Mouse (Mus musculus) c-Kit-positive CD71-positive TER-119-negative erythroid progenitor cells, embryonic 14.5 days (primary cell): ENCODE data around the gene Asap2.

Source experiments
- DNase-seq: peaks from one replicate; pipeline ENCODE4 v3.0.0-alpha.2; 2013; ENCODE audit warnings: low read depth

The Asap2 gene

GRCm38 (mm10) chr12:21212876-21213275 is 222.6 kb downstream of the Asap2 start:
- no peak for DNase-seq

DNA sequence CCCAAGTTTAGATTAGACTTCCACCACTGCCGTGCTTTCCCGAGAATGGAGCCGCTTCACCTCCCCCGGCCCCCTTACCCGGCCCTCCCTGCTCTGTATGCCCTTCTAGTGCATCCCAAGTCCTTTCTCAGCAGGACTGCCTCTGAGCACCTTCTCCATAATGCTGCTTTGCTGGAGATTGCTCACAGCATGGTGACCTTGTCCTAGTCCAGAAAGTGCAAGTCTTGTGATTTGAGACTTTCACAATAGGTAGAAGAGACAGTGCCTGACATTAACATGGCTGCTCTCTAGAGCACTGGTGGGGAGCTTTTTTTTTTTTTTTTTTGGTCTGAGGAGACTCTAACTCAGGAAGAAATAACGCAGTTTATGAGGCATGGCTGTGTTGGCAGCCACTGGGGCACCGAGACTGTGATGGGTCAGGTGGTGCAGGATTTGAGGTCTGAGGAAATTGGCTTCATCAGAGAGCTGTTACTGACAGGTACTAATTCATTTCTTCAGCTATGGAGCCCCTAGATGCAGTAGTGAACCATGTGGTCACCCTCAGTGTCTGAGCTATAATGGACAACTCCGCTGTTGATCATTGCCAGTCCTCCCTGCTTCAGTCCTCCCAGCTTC is 224.4 kb downstream of the Asap2 start:
- no peak for DNase-seq

DNA sequence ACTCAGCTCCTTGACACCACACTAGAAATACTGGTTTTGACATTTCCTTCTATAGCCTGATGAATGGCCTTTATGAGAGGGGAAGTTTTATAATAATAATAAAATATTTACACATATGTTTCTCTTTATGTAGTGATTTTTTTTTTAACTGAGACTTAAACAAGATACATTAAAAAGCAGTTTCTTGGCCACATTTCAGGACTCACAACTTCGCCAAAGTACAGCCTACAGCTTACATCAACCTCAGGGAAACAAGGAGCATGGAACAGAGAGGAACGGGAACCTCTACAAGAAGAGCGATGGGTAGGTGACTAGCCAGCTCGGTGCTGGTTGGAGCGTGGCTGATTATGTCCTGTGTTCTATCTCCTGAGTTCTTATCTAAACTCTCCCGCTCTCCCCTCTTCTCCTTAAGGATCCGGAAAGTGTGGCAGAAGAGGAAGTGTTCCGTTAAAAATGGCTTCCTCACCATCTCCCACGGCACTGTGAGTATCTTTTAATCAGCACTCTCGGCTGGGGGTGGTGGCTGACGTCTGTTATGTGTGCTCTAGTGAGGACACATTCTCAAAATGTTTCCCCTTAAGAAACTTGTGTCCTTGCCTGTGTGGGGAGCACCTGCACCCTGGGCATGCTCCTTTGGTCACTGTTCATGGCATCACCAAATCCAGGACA is 227.7 kb downstream of the Asap2 start:
- no peak for DNase-seq

GRCm38 (mm10) chr12:21220596-21220995 is 230.3 kb downstream of the Asap2 start:
- no peak for DNase-seq

DNA sequence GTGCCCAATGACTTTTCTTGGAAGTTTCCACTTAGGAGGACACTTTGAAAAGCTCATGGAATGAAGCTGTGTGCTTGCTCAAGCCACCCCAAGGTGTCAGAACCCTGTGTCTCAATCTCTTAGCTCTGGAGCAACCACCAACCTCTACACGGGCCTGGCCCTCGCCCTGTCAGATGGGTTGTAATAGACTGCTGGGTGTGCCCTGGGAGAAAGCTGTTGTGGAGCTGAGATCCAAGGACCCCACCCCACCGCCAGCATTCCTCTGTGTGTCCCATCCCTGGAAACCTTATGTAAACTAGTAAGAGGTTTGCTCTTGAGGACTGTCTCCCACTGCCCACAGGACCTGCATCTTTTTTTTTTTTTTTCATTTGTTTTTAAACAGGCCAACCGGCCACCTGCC is 233.7 kb downstream of the Asap2 start:
- DNase-seq, result no peak

DNA sequence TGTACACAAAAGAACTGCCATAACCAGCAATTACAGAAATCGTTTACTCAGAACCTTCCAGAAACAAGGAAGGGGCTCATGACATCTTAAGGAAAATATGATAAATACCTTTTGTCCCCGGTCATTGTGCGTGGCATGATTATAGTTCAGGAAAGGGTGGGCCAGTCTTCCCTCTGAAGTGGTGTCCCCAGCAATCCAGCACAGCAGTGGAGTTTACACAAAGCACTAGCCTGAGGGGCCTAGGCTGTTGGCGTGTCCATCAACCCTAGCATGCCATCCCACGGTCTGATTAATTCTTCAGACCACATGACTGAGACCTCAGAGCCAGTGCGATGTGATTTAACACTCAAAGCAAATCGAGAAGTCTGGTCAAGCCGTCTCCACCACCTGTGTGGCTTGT is 235.1 kb downstream of the Asap2 start:
- no peak for DNase-seq

DNA sequence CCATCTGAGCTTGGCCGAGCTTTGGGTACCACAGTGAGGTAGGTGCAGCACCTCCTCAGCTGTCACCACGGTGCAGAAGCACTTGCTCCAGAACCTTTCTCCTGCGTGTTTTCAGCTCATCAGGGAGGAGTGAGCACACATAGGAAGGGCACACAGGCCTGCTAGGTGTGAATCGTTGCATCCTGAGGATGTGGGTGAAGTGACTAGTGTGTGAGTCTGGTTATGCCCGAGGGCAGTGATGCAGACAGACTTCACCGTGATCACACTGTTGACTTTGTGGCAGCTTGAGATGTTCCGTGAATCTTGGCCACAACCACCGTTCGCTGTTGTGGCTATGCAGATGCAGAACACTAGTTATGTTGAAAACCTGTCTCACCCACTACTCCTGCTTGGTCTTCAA is 236.1 kb downstream of the Asap2 start:
- no peak for DNase-seq

GRCm38 (mm10) chr12:21227076-21227980 is 237.1 kb downstream of the Asap2 start:
- peak; percentile 21 for DNase-seq

GRCm38 (mm10) chr12:21228650-21229049 is 238.4 kb downstream of the Asap2 start:
- DNase-seq, result peak; percentile 23

DNA sequence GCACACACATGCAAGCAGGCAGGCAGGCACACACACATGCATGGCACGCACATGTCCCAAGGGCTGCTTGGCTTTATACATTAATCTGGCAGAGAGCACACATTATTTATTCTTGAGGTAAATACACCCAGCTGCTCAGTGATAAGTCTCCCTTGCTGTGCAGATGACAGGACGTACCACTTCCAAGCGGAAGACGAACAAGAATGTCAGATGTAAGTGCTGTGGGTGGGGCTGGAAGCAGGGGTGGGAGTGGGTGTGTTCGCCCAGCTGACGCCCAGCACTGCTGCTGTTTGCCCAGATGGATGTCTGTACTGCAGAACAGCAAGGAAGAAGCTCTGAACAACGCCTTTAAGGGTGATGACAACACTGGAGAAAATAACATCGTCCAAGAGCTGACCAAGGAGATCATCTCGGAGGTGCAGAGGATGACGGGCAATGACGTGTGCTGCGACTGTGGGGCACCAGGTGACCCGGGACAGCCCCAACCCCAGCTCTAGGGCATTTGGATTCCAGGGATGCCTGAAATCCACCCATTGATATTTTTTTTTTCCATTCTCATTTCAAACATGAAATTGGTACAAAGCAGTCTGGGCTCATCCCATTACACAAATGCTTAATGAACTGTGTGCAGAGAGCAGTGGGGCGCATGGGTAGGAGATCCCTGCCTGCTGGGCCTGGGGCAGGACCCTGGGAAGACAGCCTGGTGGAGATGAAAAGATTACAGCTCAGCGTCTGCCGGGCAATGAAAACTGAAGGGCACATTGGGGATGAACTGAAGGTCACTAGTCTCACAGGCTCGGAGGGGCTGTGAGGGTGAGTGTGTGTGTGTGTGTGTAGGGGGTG is 239.0 kb downstream of the Asap2 start:
- DNase-seq, result peak; percentile 40

DNA sequence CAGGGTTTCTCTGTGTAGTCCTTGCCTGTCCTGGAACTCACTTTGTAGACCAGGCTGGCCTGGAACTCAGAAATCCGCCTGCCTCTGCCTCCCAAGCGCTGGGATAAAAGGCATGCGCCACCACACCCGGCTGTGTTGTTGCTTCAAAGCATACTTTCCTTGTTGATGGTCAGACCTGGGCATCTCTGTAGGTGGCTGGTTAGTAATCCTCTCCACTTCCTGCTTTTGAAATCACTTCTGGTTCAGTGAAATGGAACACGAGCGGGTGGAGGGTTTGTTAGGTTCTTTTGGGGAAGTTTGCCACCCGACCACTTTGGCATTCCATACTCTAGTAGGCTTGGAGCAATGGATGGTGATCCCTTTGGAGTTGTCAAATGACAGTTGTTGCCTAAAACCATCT is 243.5 kb downstream of the Asap2 start:
- DNase-seq, result no peak

DNA sequence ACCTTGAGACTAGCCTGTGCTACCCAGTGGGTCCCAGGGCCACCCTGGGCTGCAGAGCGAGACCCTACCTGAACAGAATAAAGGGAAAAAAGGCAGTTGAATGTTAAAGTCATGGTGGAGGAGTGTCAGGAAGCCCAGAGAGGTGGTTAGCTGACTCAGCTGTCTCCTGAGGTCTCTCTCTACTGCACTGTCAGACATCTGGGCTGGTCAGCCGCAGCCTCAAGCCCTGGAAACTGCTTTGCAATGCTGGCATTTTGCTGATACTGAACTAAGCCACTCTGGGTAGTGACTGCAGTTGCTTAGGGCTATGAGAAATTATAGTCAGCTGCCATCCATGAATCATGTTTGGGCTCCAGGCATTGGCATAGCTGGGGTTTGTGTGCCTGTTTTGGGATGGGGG is 244.3 kb downstream of the Asap2 start:
- DNase-seq, result no peak

- DNase-seq, result no peak
These were observed 251.7 kb downstream of the Asap2 start for GRCm38 (mm10) chr12:21241965-21242364.

DNA sequence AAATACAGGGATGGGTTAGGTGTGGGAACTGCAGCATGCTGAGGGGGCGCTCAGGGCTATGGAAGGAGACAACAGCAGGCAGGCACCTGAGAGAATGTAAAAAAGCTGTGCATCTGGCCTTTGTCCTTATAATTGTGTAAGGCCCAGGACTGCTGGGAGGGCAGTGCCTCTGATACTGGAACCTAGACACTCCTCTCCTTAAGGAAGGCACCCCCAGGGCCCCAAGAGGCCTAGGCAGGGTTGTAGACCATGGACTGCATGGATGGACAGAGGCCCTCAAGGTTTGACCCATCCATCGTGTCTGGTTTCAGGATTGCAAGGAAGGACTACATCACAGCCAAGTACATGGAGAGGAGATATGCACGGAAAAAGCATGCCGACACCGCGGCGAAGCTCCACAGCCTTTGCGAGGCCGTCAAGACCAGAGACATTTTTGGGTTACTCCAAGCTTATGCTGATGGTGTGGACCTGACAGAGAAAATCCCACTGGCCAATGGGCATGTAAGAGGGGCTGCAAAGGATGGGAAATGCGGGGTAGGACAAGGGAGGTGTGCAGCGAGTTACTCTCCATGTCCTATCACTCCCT is 254.2 kb downstream of the Asap2 start:
- no peak for DNase-seq

DNA sequence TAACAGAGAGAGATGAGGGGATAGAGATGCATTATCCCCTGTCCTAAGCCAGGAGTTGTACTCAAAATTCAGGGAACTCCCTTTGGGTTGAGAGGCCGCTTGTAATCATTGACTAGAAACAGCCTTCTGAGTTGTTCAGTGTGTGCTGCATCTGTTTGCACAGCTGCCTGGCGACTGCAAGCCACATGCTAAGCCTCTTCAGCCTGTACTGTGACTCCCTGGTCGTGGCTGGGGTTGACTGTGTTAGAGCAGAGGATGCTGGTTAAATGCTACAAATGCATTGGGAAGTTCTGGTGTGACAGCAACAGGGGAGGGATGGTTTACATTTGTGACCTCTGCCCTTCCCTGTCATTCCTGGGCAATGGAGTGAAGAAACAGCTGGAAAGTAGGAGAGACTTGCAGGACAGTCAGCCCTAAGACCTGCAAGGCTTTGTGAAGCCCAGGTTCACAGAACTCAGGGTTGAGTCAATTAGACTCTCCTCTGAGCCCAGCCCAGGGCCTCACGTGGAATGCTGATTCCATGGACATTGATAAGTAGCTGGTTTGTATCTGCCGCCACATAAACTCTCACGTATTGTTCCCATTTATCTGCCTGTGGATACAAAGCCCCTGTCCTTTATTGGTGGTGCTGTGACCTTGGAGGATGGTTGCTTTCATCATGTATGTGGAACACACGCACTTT is 257.6 kb downstream of the Asap2 start:
- no peak for DNase-seq

DNA sequence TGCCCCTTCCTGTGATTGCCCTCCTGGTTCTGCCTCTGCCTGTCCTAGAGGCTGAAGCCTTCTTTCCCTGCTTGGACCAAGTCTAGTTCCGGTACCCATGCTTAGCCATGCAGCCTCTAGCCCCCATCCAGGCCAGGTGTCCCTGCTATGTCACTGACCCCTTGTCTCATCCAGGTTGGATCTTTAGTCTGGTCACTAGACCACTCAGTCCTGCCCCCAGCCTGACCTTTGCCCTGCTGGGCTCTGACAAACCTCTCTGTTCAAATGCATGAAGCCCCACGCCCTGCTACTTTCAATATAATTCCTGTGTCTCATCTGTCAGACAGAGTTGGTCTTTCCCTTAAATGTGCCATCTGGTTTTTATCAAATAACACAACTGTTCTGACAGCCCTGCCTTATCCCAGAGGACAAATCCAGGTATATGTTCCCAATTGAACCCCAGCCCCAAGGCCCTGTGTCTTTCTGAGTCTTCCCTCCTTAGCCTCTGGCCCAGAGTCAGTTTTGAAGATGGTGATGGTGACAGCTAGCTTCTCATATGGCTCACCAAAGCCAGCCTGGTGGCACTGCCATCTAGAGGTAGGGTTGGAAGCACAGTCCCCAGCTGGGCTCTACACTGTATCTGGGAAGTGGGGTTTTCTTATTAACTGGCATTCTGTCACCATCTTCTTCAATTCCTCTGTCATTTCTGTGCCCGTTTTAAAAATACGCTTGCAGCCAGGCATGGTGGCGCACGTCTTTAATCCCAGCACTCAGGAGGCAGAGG is 270.4 kb downstream of the Asap2 start:
- DNase-seq, result no peak

GRCm38 (mm10) chr12:21261521-21261920 is 271.3 kb downstream of the Asap2 start:
- DNase-seq, result no peak

DNA sequence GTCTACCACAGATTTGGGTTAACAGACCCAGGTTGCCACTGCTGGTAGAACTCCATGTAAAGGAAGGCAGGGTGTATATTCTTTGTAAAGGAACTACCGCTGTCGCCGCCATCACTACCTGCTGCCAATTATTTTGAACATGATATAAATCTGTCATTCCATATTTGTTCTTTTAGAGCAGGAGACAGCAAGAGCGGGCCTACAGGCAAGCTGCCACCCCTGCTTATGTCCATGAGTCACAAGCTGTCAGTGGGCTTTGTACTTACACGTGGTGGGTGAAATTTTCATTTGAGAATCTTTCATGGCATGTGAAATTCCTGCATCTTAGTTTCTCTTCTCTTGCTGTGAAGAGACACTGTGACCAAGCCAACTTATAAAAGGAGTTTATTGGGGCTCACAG is 273.0 kb downstream of the Asap2 start:
- DNase-seq, result no peak

DNA sequence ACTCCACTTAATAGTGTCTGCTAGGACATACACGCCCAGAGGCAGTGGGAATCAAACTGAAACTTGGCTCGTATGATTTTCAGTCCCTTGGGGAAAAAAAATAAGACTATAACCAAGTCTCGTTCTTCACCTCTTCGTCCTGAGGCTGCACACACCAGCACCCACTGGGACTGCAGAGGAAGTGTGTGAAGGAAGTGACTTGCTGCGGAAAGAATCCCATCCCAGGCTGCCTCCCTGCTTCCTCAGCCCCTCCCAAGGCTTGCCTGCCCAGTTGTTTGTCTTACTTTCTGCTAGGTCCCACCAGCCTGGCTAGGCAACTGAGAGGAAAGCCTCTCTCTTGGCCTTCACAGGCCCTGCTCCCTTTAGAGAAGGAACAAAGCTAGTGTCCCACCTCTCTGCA is 274.0 kb downstream of the Asap2 start:
- DNase-seq, result no peak

GRCm38 (mm10) chr12:21264970-21265369 is 274.7 kb downstream of the Asap2 start:
- DNase-seq, result no peak
